Mouse (Mus musculus) v-Abl transformed pro-B cells (cell line): Measurements from ENCODE around the gene Glt8d2.

ENCODE experiments used
- in situ Hi-C, 2 experiments: fragments of 400-800 bp; cut with MboI; formaldehyde crosslinking; loops; one replicate each; pipeline ENCODE4 v1.15.1; 2025; ENCODE audit not compliant: unreplicated experiment in 2 of 2

The Glt8d2 gene

GRCm38 (mm10) chr10:82690494-82690893 is at the start of gene Glt8d2:
TSS of gene Glt8d2 (minus strand) at chr10:82690650.
- in situ Hi-C loops, result loop anchor here in 1 of 2 experiments (10.0 kb wide), 1 partner anchor 646 kb away; the partner anchor contains the start of gene Zfp873

GRCm38 (mm10) chr10:82699296-82699941 is 9.0 kb upstream of the Glt8d2 start:
- in situ Hi-C loops, result loop anchor here in 1 of 2 experiments (5.0 to 10.0 kb wide), 3 partner anchors 63 to 655 kb away; partner anchors contain the start of genes Nfyb, Tdg and Zfp873

- in situ Hi-C loops, result loop anchor here in 1 of 2 experiments (5.0 to 10.0 kb wide), 3 partner anchors 64 to 654 kb away; partner anchors contain the start of genes Nfyb, Tdg and Zfp873
These were observed 8.3 kb upstream of the Glt8d2 start for GRCm38 (mm10) chr10:82698712-82699261.

GRCm38 (mm10) chr10:82697305-82697898 is 7.0 kb upstream of the Glt8d2 start:
- in situ Hi-C loops, result loop anchor here in 1 of 2 experiments (5.0 to 10.0 kb wide), 3 partner anchors 65 to 653 kb away; partner anchors contain the start of genes Nfyb, Tdg and Zfp873

- in situ Hi-C loops, result loop anchor here in 1 of 2 experiments (5.0 to 10.0 kb wide), 3 partner anchors 66 to 652 kb away; partner anchors contain the start of genes Nfyb, Tdg and Zfp873
These were observed 6.1 kb upstream of the Glt8d2 start for GRCm38 (mm10) chr10:82696453-82697079.

- in situ Hi-C loops, result loop anchor here in 1 of 2 experiments (5.0 to 10.0 kb wide), 3 partner anchors 66 to 651 kb away; partner anchors contain the start of genes Nfyb, Tdg and Zfp873
These were observed 5.5 kb upstream of the Glt8d2 start, which contains the start of gene Hcfc2 for GRCm38 (mm10) chr10:82695956-82696355. TSS of gene Hcfc2 (plus strand) at chr10:82696160.

- in situ Hi-C loops, result loop anchor here in 1 of 2 experiments (10.0 kb wide), 1 partner anchor 645 kb away; the partner anchor contains the start of gene Zfp873
These were observed 704 bp downstream of the Glt8d2 start for GRCm38 (mm10) chr10:82689681-82690211.

- in situ Hi-C loops, result no loop called here
These were observed 5.0 kb downstream of the Glt8d2 start for GRCm38 (mm10) chr10:82685440-82685839.

GRCm38 (mm10) chr10:82681639-82682038 is 8.8 kb downstream of the Glt8d2 start:
- in situ Hi-C loops, result no loop called here

- in situ Hi-C loops, result no loop called here
These were observed 9.7 kb downstream of the Glt8d2 start for GRCm38 (mm10) chr10:82680769-82681168.

- in situ Hi-C loops, result no loop called here
These were observed 13.5 kb downstream of the Glt8d2 start for GRCm38 (mm10) chr10:82676949-82677348.

GRCm38 (mm10) chr10:82670205-82670604 is 20.2 kb downstream of the Glt8d2 start:
- in situ Hi-C loops, result loop anchor here (25.0 kb wide), 1 partner anchor 542 kb away; no protein-coding TSS in a partner anchor

GRCm38 (mm10) chr10:82666436-82667234 is 23.8 kb downstream of the Glt8d2 start:
- in situ Hi-C loops, result loop anchor here (5.0 to 25.0 kb wide), 3 partner anchors 36 to 546 kb away; no protein-coding TSS in a partner anchor

- in situ Hi-C loops, result loop anchor here (5.0 to 25.0 kb wide), 3 partner anchors 36 to 546 kb away; no protein-coding TSS in a partner anchor
These were observed 24.5 kb downstream of the Glt8d2 start for GRCm38 (mm10) chr10:82665951-82666350.

GRCm38 (mm10) chr10:82663289-82663688 is 27.2 kb downstream of the Glt8d2 start:
- in situ Hi-C loops, result loop anchor here (25.0 kb wide), 1 partner anchor 549 kb away; no protein-coding TSS in a partner anchor

GRCm38 (mm10) chr10:82662267-82662990 is 28.0 kb downstream of the Glt8d2 start:
- in situ Hi-C loops, result loop anchor here (25.0 kb wide), 1 partner anchor 550 kb away; no protein-coding TSS in a partner anchor

- in situ Hi-C loops, result loop anchor here (25.0 kb wide), 1 partner anchor 550 kb away; no protein-coding TSS in a partner anchor
These were observed 28.6 kb downstream of the Glt8d2 start for GRCm38 (mm10) chr10:82661820-82662219.

GRCm38 (mm10) chr10:82654581-82654980 is 35.9 kb downstream of the Glt8d2 start:
- in situ Hi-C loops, result loop anchor here (25.0 kb wide), 1 partner anchor 558 kb away; no protein-coding TSS in a partner anchor
